Mouse (Mus musculus) c-Kit-positive CD71-positive TER-119-positive erythroid progenitor cells, embryonic 14.5 days (primary cell): ENCODE results near the gene Ciao2b.

Source experiments
- DNase-seq: peaks from one replicate; pipeline ENCODE4 v3.0.0-alpha.2; 2013; ENCODE audit warnings: low spot score

Ciao2b gene

GRCm38 (mm10) chr8:104613119-104613518, 28.6 kb downstream of the Ciao2b start:
- DNase-seq, result no peak

GRCm38 (mm10) chr8:104611613-104612012, 30.2 kb downstream of the Ciao2b start:
- no peak for DNase-seq

- no peak for DNase-seq
Measured at GRCm38 (mm10) chr8:104610185-104610766, 31.5 kb downstream of the Ciao2b start.

- DNase-seq, result no peak
Measured at GRCm38 (mm10) chr8:104609222-104609621, 32.5 kb downstream of the Ciao2b start.

GRCm38 (mm10) chr8:104607944-104608343, 33.8 kb downstream of the Ciao2b start:
- DNase-seq, result no peak

GRCm38 (mm10) chr8:104606329-104606728, 35.4 kb downstream of the Ciao2b start:
- no peak for DNase-seq

- DNase-seq, result no peak
Measured at GRCm38 (mm10) chr8:104603245-104603593, 38.5 kb downstream of the Ciao2b start.

GRCm38 (mm10) chr8:104602468-104603244, 39.1 kb downstream of the Ciao2b start:
- DNase-seq, result peak; percentile 70

- DNase-seq, result no peak
Measured at GRCm38 (mm10) chr8:104601941-104602371, 39.8 kb downstream of the Ciao2b start.

GRCm38 (mm10) chr8:104601386-104601785, 40.4 kb downstream of the Ciao2b start:
- DNase-seq, result no peak

GRCm38 (mm10) chr8:104598496-104598895, 43.3 kb downstream of the Ciao2b start:
- no peak for DNase-seq

- no peak for DNase-seq
Measured at GRCm38 (mm10) chr8:104597656-104598055, 44.1 kb downstream of the Ciao2b start.

- DNase-seq, result no peak
Measured at GRCm38 (mm10) chr8:104595773-104596536, 45.8 kb downstream of the Ciao2b start.

GRCm38 (mm10) chr8:104594611-104595362, 47.0 kb downstream of the Ciao2b start:
- DNase-seq, result no peak

GRCm38 (mm10) chr8:104593536-104594325, 48.0 kb downstream of the Ciao2b start:
- DNase-seq, result no peak

GRCm38 (mm10) chr8:104592566-104592965, 49.2 kb downstream of the Ciao2b start:
- no peak for DNase-seq

GRCm38 (mm10) chr8:104591856-104592255, 49.9 kb downstream of the Ciao2b start:
- no peak for DNase-seq

- DNase-seq, result peak; percentile 96
Measured at GRCm38 (mm10) chr8:104591133-104591834, 50.5 kb downstream of the Ciao2b start, which contains the start of gene Pdp2. Pdp2 (plus strand) TSS chr8:104591451.

- no peak for DNase-seq
Measured at GRCm38 (mm10) chr8:104590284-104590683, 51.5 kb downstream of the Ciao2b start.
